Mouse (Mus musculus) thymus, postnatal 25 days (tissue): ENCODE results near the gene Epb41l2.

Source experiments
- DNase-seq: peaks from one replicate; pipeline ENCODE4 v3.0.0; 2022

The Epb41l2 gene

GRCm38 (mm10) chr10:25401356-25401755, 41.8 kb downstream of the Epb41l2 start:
- no peak for DNase-seq

GRCm38 (mm10) chr10:25402886-25403285, 43.3 kb downstream of the Epb41l2 start:
- no peak for DNase-seq

- peak; percentile 28 for DNase-seq
These were observed 44.5 kb downstream of the Epb41l2 start for GRCm38 (mm10) chr10:25403813-25404701.

GRCm38 (mm10) chr10:25404702-25405098, 45.1 kb downstream of the Epb41l2 start:
- DNase-seq, result peak; percentile 23

GRCm38 (mm10) chr10:25405551-25405950, 46.0 kb downstream of the Epb41l2 start:
- DNase-seq, result no peak

GRCm38 (mm10) chr10:25406695-25407094, 47.1 kb downstream of the Epb41l2 start:
- DNase-seq, result no peak

GRCm38 (mm10) chr10:25408136-25408650, 48.6 kb downstream of the Epb41l2 start:
- DNase-seq, result no peak

GRCm38 (mm10) chr10:25411836-25412373, 52.3 kb downstream of the Epb41l2 start:
- DNase-seq, result no peak

GRCm38 (mm10) chr10:25415188-25415717, 55.7 kb downstream of the Epb41l2 start:
- peak; percentile 72 for DNase-seq

- no peak for DNase-seq
These were observed 57.1 kb downstream of the Epb41l2 start for GRCm38 (mm10) chr10:25416696-25417095.

- peak; percentile 19 for DNase-seq
These were observed 66.5 kb downstream of the Epb41l2 start for GRCm38 (mm10) chr10:25426058-25426457.

GRCm38 (mm10) chr10:25426814-25427213, 67.2 kb downstream of the Epb41l2 start:
- DNase-seq, result no peak

- no peak for DNase-seq
These were observed 67.9 kb downstream of the Epb41l2 start for GRCm38 (mm10) chr10:25427523-25427922.

- DNase-seq, result no peak
These were observed 69.1 kb downstream of the Epb41l2 start for GRCm38 (mm10) chr10:25428658-25429057.

GRCm38 (mm10) chr10:25429346-25429745, 69.7 kb downstream of the Epb41l2 start:
- DNase-seq, result no peak

- DNase-seq, result no peak
These were observed 71.3 kb downstream of the Epb41l2 start for GRCm38 (mm10) chr10:25430862-25431261.

GRCm38 (mm10) chr10:25432351-25432750, 72.8 kb downstream of the Epb41l2 start:
- DNase-seq, result no peak

GRCm38 (mm10) chr10:25432938-25433337, 73.3 kb downstream of the Epb41l2 start:
- no peak for DNase-seq

GRCm38 (mm10) chr10:25433524-25433923, 73.9 kb downstream of the Epb41l2 start:
- DNase-seq, result no peak

GRCm38 (mm10) chr10:25434358-25435044, 74.9 kb downstream of the Epb41l2 start:
- DNase-seq, result no peak

GRCm38 (mm10) chr10:25436703-25437401, 77.3 kb downstream of the Epb41l2 start:
- DNase-seq, result no peak

- peak; percentile 62 for DNase-seq
These were observed 78.1 kb downstream of the Epb41l2 start for GRCm38 (mm10) chr10:25437586-25438298.
